Mouse (Mus musculus): ENCODE measurements at regions not wholly inside any gene's neighbourhood (a gene's known extent, or its start where the extent isn't known, plus 50 kb on each side); places are given as distances from the start of the nearest gene placed in this dataset.
"Not testable (repeated sequence)": the region's sequence is repeated elsewhere in the genome, so short reads cannot be mapped to it uniquely, and the experiment has no call there.

- peak; percentile 14 for DNase-seq
Measured at GRCm38 (mm10) chr7:60492028-60492995, 352.3 kb upstream of the Snrpn start.

- not testable (repeated sequence) for DNase-seq
Measured at GRCm38 (mm10) chr7:60487839-60488454, 347.9 kb upstream of the Snrpn start.

GRCm38 (mm10) chr7:60450074-60450603 is 310.1 kb upstream of the Snrpn start:
- DNase-seq, result not testable (repeated sequence)

- not testable (repeated sequence) for DNase-seq
Measured at GRCm38 (mm10) chr7:60449239-60450073, 309.4 kb upstream of the Snrpn start.

DNA sequence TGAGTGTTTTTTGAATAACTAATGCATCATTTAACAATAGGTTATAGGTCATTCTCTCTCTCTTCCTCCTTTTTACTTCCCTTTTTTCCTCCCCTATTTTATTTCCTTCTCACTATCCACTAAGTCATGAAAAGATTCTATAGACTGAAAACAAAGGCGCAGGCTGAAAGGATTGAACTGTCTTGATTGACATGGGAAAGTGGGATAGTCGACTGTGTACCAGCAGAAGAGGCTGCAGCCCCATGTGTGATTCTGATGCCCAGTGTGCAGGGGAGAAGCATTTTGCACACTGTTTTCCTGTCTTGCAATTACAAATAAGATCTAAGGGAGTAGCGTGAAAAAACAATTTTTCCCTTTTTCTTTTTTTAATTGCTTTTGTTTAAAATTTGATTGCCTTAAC is 298.8 kb upstream of the Snrpn start:
- DNase-seq, result no peak

DNA sequence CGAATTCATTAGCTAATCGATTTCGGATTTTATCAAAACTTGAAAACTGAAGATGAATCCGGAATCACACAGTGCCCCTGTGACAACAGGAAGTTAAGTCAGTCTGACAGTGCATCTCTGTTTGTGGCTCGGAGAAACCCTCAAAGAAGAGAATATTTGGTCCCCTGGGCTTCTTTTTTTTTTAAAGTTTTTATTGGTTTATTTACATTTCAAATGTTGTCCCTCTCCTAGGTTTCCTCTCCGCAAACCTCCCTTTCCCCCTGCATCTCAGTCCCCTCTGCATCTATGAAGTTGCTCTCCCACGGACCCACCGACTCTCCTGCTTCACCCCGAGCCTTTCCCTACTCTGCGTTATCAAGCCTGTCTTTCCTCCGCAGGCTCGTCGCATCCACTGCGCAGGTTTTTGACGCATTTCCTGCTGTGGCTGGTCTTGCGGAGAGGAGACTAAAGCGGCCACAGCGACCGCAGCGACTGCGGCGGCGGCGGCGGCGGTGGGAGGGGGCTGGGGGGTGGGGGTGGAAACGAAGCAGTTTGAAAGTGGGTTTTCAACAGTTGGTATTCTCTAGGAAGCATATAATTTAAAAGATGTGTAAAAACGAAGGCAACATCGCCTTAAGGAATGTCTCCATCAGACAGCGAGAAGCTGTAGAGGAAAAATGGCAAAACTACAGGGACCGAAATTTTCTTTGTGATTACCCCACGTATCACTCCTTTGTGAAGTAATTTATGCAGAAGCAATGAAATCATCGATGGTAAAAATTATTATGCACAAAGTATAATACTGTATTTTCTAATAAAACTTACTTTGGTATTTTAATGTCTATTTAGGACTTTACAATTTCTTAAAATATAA is 251.2 kb upstream of the Snrpn start:
- peak; percentile 27 for DNase-seq

DNA sequence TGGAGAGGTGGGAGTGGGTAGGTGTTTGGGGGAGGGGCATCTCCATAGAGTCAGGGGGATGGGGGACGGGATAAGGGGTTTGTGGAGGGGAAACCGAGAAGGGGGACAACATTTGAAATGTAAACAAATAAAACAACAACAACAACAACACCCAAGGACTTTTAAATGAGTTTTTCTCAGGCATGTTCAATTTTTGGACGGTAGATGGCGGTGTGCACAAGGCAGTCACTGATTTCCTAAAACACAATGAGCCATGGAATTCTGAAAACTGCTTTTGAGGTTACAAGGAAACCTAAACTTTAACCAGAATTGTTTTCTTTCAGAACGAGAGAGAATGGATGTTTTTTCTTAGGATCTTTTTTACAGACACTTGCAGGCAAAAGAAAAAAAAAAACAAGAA is 246.9 kb upstream of the Snrpn start:
- not testable (repeated sequence) for DNase-seq

- not testable (repeated sequence) for DNase-seq
Measured at GRCm38 (mm10) chr7:60374001-60374400, 234.0 kb upstream of the Snrpn start.

- not testable (repeated sequence) for DNase-seq
Measured at GRCm38 (mm10) chr7:60352206-60352605, 212.2 kb upstream of the Snrpn start.
